Mouse (Mus musculus) olfactory bulb, adult 2 months (tissue): ENCODE data around the gene Dennd6b.

Experiments used
- CTCF ChIP-seq: fragments of 200-500 bp; IDR thresholded peaks from 2 replicates; pipeline ENCODE4 v1.5.1; 2012; ENCODE audit warnings: low read depth, mild to moderate bottlenecking, low read length, moderate library complexity; ENCODE audit not compliant: insufficient read depth
- POLR2A ChIP-seq: fragments of 200-500 bp; IDR thresholded peaks from 2 replicates; pipeline ENCODE4 v1.6.1; 2012; ENCODE audit warnings: mild to moderate bottlenecking, low read depth, low read length, moderate library complexity; ENCODE audit not compliant: insufficient read depth

- TF ChIP-seq CTCF (no peak), POLR2A (no peak)
These were observed 11.2 kb upstream of the Dennd6b start for GRCm38 (mm10) chr15:89207457-89207856.
